Mouse (Mus musculus) stomach, postnatal 0 days (tissue): ENCODE measurements around the gene Mast4.

Experiments
- CTCF ChIP-seq: IDR thresholded peaks from 2 replicates; pipeline ENCODE4 v1.5.1; 2016; ENCODE audit warnings: antibody characterized with exemption, low read depth, mild to moderate bottlenecking, moderate library complexity
- EP300 ChIP-seq: optimal IDR thresholded peaks from 2 replicates; pipeline ENCODE3; 2016; ENCODE audit warnings: antibody characterized with exemption

DNA sequence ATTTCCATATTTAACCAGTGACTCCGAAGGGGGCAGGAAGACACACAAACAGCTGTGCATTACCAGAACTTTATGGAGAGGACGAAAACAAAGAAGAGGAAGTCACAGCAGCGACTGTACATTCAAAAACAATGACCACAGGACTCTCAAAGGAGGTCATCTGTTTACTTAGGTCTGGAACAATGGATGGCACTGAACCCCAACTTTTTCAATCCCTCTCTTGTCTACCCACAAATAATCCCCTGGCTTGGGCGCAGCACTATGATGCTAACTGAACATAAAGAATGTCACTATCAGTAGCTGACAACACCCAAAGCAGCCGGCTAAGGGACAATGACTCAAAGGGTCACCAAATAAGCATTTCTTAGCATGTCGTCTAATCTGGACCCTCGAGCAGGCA, 238.8 kb downstream of the Mast4 start:
- TF ChIP-seq EP300 = no peak
- no peak for TF ChIP-seq CTCF
